17 mouse cellular contexts compared by ENCODE assay signal in genomic region chr12:81822778-81823480, GRCm38 (mm10). TPM values are rescaled to one million over a fixed set of nuclear protein-coding genes. Genes with fewer than 3 reads are reported as not detected.
DNase-seq lines count a peak whose midpoint lies in the region; ATAC-seq lines count a peak whose summit lies in the region.
"Had no signal": no experiment of that assay in that cellular context is flagged by ENCODE, and none has a peak within 500 bp of the region (broad histone marks: within the 10 kb centered on the region; RNA-seq: fewer than 3 reads in every experiment).

No protein-coding gene starts in this region.

- no peaks in the 10 kb centered on the region for H3K9me3 ChIP-seq in kidney, embryonic 16.5 days (ENCODE audit: low read length)
- H3K9me3 ChIP-seq: embryonic facial prominence, embryonic 12.5 days; heart, embryonic 13.5 days; hindbrain, embryonic 13.5 days had no signal

- intact Hi-C loops in heart, postnatal 36 days (cut with DNase I) = no loop called here

- H3K4me1 ChIP-seq in kidney, embryonic 16.5 days (ENCODE audit: insufficient read depth, low read length) = no peaks in the 10 kb centered on the region
- H3K4me1 ChIP-seq: embryonic facial prominence, embryonic 12.5 days; hindbrain, embryonic 13.5 days had no signal

- no peaks in the 10 kb centered on the region for H3K36me3 ChIP-seq in kidney, embryonic 16.5 days (ENCODE audit: insufficient read depth, low read length)
- H3K36me3 ChIP-seq: embryonic facial prominence, embryonic 12.5 days; heart, embryonic 13.5 days; hindbrain, embryonic 13.5 days had no signal

- H3K27me3 ChIP-seq in kidney, embryonic 16.5 days (ENCODE audit: insufficient read depth, low read length) = no peaks in the 10 kb centered on the region
- H3K27me3 ChIP-seq: embryonic facial prominence, embryonic 12.5 days; heart, embryonic 13.5 days; hindbrain, embryonic 13.5 days had no signal

- WGBS in kidney, embryonic 16.5 days = 88% methylated on average over 4 of the region's 4 CpGs

- ATAC-seq in kidney, embryonic 16.5 days (ENCODE audit: low FRiP score, low TSS enrichment) = no peak
- ATAC-seq: forebrain, embryonic 16.5 days; hindbrain, postnatal 0 days had no signal

- peak; percentile 75 for DNase-seq in cerebellum, adult 11-12 months
- peak; percentile 64 for DNase-seq in cerebellum, adult 8-10 months
- DNase-seq in cerebellum, postnatal 14 days = peak; percentile 65 to 83
- no peak for DNase-seq in gastrocnemius, adult 8-10 months (ENCODE audit: low spot score in 2 of 2)
- DNase-seq in layer of hippocampus, adult 8-10 months (ENCODE audit: low spot score in 2 of 2) = no peak
- DNase-seq in heart, postnatal 36 days = no peak
- DNase-seq: adrenal gland, adult 8-10 months; gastrocnemius, postnatal 36 days; heart, adult 11 months; kidney, adult 11 months; kidney, adult 9 months had no signal

- no peak overlapping the region for H3K4me2 ChIP-seq in kidney, embryonic 16.5 days (replicated peaks; ENCODE audit: low read depth, low read length)
- H3K4me2 ChIP-seq: embryonic facial prominence, embryonic 12.5 days; heart, embryonic 13.5 days; hindbrain, embryonic 13.5 days had no signal

- no peak overlapping the region for H3K4me3 ChIP-seq in kidney, embryonic 16.5 days (ENCODE audit: low read length)
- H3K4me3 ChIP-seq: embryonic facial prominence, embryonic 12.5 days; heart, embryonic 13.5 days; hindbrain, embryonic 13.5 days had no signal

- H3K9ac ChIP-seq in kidney, embryonic 16.5 days (replicated peaks; ENCODE audit: low read length) = no peak overlapping the region
- H3K9ac ChIP-seq: embryonic facial prominence, embryonic 12.5 days; heart, embryonic 13.5 days; hindbrain, embryonic 13.5 days had no signal

- no peak overlapping the region for H3K27ac ChIP-seq in kidney, embryonic 16.5 days (ENCODE audit: low read length)
- H3K27ac ChIP-seq: embryonic facial prominence, embryonic 12.5 days; heart, embryonic 13.5 days; hindbrain, embryonic 13.5 days; hindbrain, postnatal 0 days had no signal

RNA-seq across cellular contexts. Expression of gene Pcnx, which starts 36.9 kb away (rescaled TPM):
- 10 to 100 TPM; 47.1 to 67.9 (median 59.7) TPM for total RNA-seq in gastrocnemius, adult 8-10 months (2022)
- polyA plus RNA-seq in kidney, embryonic 16.5 days (2015; fragmentation: Nextera tagmentation; extraction: Ambion mirVana) = 9.1 and 12.5 TPM in 2 replicates
- total RNA-seq in layer of hippocampus, adult 8-10 months (2022) = 100 to 1,000 TPM in 3 of 4 experiments, 10 to 100 TPM in 1; 97.3 to 114 (median 106) TPM
- total RNA-seq in heart, postnatal 36 days (2021) = 10 to 100 TPM; 54.6 to 57.8 TPM

RNA-seq across cellular contexts. Expression of gene Map3k9, which starts 42.0 kb away (rescaled TPM):
- under 1 TPM; 0.07 to 0.22 (median 0.12) TPM for total RNA-seq in gastrocnemius, adult 8-10 months (2022)
- polyA plus RNA-seq in kidney, embryonic 16.5 days (2015; fragmentation: Nextera tagmentation; extraction: Ambion mirVana) = 0.73 and 0.97 TPM in 2 replicates
- total RNA-seq in layer of hippocampus, adult 8-10 months (2022) = 10 to 100 TPM; 32.2 to 36.5 (median 34.6) TPM
- under 1 TPM; 0.22 TPM for total RNA-seq in heart, postnatal 36 days (2021)

Comparison
In these comparisons a context has a peak if more than half of its experiments do, and no peak if none do; other contexts are left out.
1. DNase-seq: peak in cerebellum, adult 11-12 months (single experiment), cerebellum, adult 8-10 months (single experiment) and cerebellum, postnatal 14 days (2 of 2); none in gastrocnemius, adult 8-10 months (0 of 2), layer of hippocampus, adult 8-10 months (0 of 2) and heart, postnatal 36 days (0 of 2).
2. RNA of gene Map3k9, which starts 42.0 kb away (total RNA-seq): 32.2 to 36.5 TPM in layer of hippocampus, adult 8-10 months; 0.22 TPM in heart, postnatal 36 days and 0.07 to 0.22 TPM in gastrocnemius, adult 8-10 months; every median in the first group is over 10 times any median in the second.